Mouse (Mus musculus): Measurements from ENCODE around the gene Ros1. TPM values are rescaled to one million over a fixed set of nuclear protein-coding genes. Genes with fewer than 3 reads are reported as not detected.

Ros1 gene
- polyA plus RNA-seq, 1 experiment from 2014 or later: not detected

Small RNAs within 50 kb of the gene (microRNA-seq; reads per million reads assigned to microRNA genes)
- gene Gm24084: not detected

Other genes with a start within 250 kb of the Ros1 start
- 0.78 and 1.8 TPM in 2 replicates for gene Vgll2, start 172.7 kb downstream of the Ros1 start, polyA plus RNA-seq (2015; fragmentation: Nextera tagmentation; extraction: Ambion mirVana)
- gene Dcbld1, start 38.4 kb upstream of the Ros1 start, polyA plus RNA-seq (2015; fragmentation: Nextera tagmentation; extraction: Ambion mirVana): 16.8 and 17.3 TPM in 2 replicates
- not detected in 2 replicates for gene Gm26741, start 163.5 kb upstream of the Ros1 start, polyA plus RNA-seq (2015; fragmentation: Nextera tagmentation; extraction: Ambion mirVana)
- gene Gopc, start 186.9 kb upstream of the Ros1 start, polyA plus RNA-seq (2015; fragmentation: Nextera tagmentation; extraction: Ambion mirVana): 26.1 and 26.5 TPM in 2 replicates
- gene Nepn, start 193.7 kb upstream of the Ros1 start, polyA plus RNA-seq (2015; fragmentation: Nextera tagmentation; extraction: Ambion mirVana): not detected in 2 replicates
- gene Nus1, start 222.3 kb upstream of the Ros1 start, polyA plus RNA-seq (2015; fragmentation: Nextera tagmentation; extraction: Ambion mirVana): 22.3 and 23.1 TPM in 2 replicates